Mouse (Mus musculus): Measurements from ENCODE around the gene Rpl21.

DNA sequence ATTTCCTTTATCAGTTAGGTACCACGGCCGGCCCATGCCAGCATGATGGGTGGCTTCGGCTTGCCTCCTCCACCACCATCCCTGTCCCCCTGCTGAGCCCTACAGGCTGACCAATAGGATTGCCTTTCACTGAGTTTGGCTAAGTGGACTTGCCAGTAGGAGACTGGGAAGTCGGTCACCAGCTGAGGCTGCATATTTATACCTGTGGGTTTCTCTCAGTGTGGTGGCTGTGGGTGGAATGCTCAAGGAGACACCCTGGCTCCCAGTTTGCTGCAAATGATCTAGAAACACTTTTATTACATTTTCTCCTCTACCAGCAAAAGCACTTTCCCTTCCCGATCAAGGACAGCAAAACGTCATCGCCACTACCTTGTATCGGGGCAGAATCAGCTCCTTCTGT, 15.1 kb upstream of the Rpl21 start:
- TF ChIP-seq MAX (IDR thresholded peaks at IDR 0.05; ENCODE audit: low read depth) (no peak), POLR2A (IDR thresholded peaks at IDR 0.05; ENCODE audit: insufficient read length, low read depth) (no peak), MYOD1 (IDR thresholded peaks at IDR 0.05; ENCODE audit: control insufficient read depth in 1 of 3, insufficient read length in 2 of 3, low read depth in 2 of 3) (no peak), USF1 (IDR thresholded peaks at IDR 0.05; ENCODE audit: low read depth) (no peak), POLR2AphosphoS2 (IDR thresholded peaks at IDR 0.05; ENCODE audit: insufficient read length, low read depth) (no peak)
